Mouse (Mus musculus) thymus, adult 2 months (tissue): ENCODE results near the gene Gkn2. TPM values are rescaled to one million over a fixed set of nuclear protein-coding genes. Genes with fewer than 3 reads are reported as not detected.

ENCODE experiments used
- DNase-seq: peaks from one replicate; pipeline ENCODE4 v3.0.0; 2021
- H3K27ac ChIP-seq: fragments of 200-500 bp; 2 replicates; pipeline ENCODE4 v1.5.1; 2012; ENCODE audit warnings: low read length, control low read depth; ENCODE audit not compliant: control insufficient read depth, insufficient read depth
- H3K27me3 ChIP-seq: fragments of 200-500 bp; 2 replicates; pipeline ENCODE4 v1.6.1; 2012; ENCODE audit warnings: mild to moderate bottlenecking, low read length, moderate library complexity, mixed read lengths; ENCODE audit not compliant: control insufficient read depth, insufficient read depth
- H3K36me3 ChIP-seq: fragments of 200-500 bp; 2 replicates; pipeline ENCODE4 v1.6.1; 2012; ENCODE audit warnings: mild to moderate bottlenecking, low read length, moderate library complexity; ENCODE audit not compliant: control insufficient read depth, insufficient read depth
- H3K4me1 ChIP-seq: fragments of 200-500 bp; replicated peaks from 2 replicates; pipeline ENCODE4 v1.6.1; 2012; ENCODE audit warnings: low read length; ENCODE audit not compliant: control insufficient read depth, insufficient read depth
- H3K4me3 ChIP-seq: fragments of 200-500 bp; 2 replicates; pipeline ENCODE4 v1.5.1; 2012; ENCODE audit warnings: mild to moderate bottlenecking, low read length, control low read depth, moderate library complexity; ENCODE audit not compliant: control insufficient read depth, insufficient read depth
- CTCF ChIP-seq: fragments of 200-500 bp; IDR thresholded peaks from 2 replicates; pipeline ENCODE4 v1.5.1; 2012; ENCODE audit warnings: mild to moderate bottlenecking, control low read depth, low read length, moderate library complexity, borderline replicate concordance; ENCODE audit not compliant: control insufficient read depth, poor library complexity, insufficient read depth; ENCODE audit errors: extremely low read depth
- POLR2A ChIP-seq: fragments of 200-500 bp; IDR thresholded peaks from 2 replicates; pipeline ENCODE4 v1.6.1; 2012; ENCODE audit warnings: mild to moderate bottlenecking, low read length, control low read depth, moderate library complexity; ENCODE audit not compliant: control insufficient read depth, poor library complexity, insufficient read depth; ENCODE audit errors: extremely low read depth
- WGBS: fragments of 180-500 bp; shearing (Covaris S2); methylation state at CpG from one replicate; pipeline ENCODE4 v1.1.7; 2018; 5-methylcytosine and 5-hydroxymethylcytosine counted together
- polyA plus RNA-seq: library from polyadenylated mRNA; depleted of rRNA; stranded (reverse); fragments of >200 nt; gene quantifications from 2 replicates; pipeline ENCODE4 v1.2.3, GENCODE M21; 2012; rRNA removed

Gene Gkn2
- 0.40 TPM in 1 of 2 replicates, not detected in the other for polyA plus RNA-seq

DNA sequence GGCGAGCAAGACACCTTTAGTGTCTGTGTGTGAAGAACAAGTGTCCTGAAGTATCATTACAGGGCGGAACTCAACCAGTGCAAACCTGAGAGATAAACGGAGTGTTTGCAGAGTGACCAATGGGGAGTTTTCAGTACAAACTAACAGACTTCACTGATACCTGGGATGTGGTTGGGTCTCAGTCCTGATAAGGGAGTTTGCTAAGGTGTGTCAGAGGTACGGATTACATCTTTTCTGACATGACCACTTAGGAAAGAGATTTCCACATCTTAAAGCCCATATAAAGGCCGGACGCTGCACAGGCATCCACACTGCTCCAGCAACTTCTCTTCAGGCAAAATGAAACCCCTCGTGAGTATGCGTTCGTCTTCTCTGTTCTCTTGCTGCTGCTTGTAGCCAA, at the start of gene Gkn2:
Gene Gkn2 (plus strand): TSS at position 301 of the 400 bp plus-strand sequence.
- 94% methylated on average over 9 of the region's 9 CpGs for WGBS
- Histone ChIP-seq H3K27ac (no peak within 1 kb of the TSS), H3K4me3 (no peak within 1 kb of the TSS), H3K4me1 (no peaks in the 10 kb centered on the region), H3K27me3 (no peaks in the 10 kb centered on the region), H3K36me3 (no peaks in the 10 kb centered on the region)
- no peak for TF ChIP-seq POLR2A
- no peak for TF ChIP-seq CTCF
- no peak for DNase-seq

DNA sequence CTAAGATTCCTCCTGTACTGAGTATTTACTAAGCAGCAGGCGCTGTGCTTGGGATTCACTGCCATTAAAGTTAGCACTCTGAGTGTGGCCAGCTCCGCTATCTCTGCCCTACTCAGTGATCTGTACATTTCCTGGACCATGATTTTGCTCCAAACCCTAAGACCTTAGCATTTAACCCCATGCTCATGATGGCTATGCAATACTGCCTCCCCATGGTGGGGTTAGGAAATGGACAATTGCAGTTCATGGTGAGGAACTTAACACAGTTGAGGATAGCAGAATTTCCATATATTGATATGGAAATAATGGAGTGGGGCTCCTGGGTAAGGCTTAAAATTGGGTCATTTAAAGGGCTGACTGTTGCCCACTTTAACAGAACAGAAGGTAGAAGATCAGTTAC, 49.8 kb upstream of the Gkn2 start:
- Histone ChIP-seq H3K36me3 (no peaks in the 10 kb centered on the region), H3K27me3 (no peaks in the 10 kb centered on the region), H3K4me3 (no peak overlapping the region), H3K27ac (no peak overlapping the region), H3K4me1 (peaks cover 7% of the 10 kb centered on the region; the same call in 1 of the 2 replicates)
- peak; percentile 72 for DNase-seq
- no peak for TF ChIP-seq CTCF
- TF ChIP-seq POLR2A, result no peak
- WGBS, result 89% methylated on average over 2 of the region's 2 CpGs

DNA sequence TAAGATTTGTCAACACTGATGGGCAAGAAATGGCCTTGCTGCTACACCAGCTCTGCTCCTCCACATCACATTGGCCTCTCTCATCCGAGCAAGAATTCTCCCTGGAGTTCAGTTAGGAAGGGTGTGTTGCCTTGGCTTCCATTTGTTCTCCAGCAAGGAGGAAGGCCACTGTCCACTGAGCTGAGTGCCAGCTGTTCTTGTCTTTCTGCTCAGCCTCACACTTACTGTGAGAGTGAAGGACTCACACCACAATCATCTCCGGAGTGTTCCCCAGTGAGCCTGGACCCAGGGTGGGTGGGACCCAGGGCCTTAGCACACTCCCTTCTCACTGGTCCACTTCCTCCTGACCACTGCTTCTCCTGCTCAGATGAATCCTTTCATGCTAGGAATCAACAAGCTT, 46.2 kb upstream of the Gkn2 start:
- peaks cover 5% of the 10 kb centered on the region; the same call in 1 of the 2 replicates for H3K4me1 ChIP-seq
- no peak overlapping the region for H3K4me3 ChIP-seq
- 93% methylated on average over 2 of the region's 2 CpGs for WGBS
- no peak overlapping the region for H3K27ac ChIP-seq
- H3K36me3 ChIP-seq, result no peaks in the 10 kb centered on the region
- no peak for TF ChIP-seq CTCF
- TF ChIP-seq POLR2A, result no peak
- no peaks in the 10 kb centered on the region for H3K27me3 ChIP-seq
- no peak for DNase-seq

DNA sequence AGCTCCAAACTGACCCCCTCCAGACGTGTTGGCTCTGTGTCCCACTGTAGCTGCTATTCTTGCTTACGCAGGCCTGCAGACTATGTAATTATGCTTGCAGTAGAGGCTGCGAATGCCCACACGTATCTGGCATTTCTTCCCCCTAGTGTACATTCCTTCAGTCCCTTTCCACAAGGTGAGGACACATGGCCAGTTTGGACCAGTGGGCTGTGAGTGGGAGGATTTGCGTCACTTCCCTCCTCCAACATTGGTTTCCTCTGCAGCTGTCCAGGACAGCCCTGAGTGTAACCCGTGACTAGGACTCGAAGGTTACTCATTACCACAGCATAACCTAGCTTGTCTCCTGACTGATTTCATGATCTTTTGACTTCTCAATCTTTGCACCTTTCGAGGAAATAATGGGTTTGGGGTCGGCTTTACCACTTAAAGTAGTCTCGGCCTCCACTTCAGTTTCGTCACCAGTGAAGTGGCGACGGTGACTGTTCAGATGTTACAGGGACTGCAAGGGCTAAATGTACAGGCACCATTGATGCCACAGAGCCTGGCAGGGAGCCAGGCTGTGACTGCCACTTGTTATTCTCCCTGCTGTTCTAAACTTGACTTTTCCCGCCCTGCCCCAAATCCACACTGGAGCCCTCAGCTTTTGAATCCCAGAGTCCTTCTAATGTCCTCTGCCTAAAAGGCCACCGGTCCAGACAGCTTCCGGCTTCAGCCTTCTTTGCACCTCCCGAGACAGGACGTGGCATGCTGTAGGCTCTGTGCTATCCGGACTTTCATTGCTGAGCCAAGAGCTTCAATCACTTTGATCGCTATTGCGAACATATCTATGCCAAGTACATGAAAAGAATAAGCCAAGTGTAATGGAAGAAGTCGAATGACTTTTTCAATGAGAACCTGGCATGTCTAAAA, 44.6 kb upstream of the Gkn2 start:
- TF ChIP-seq POLR2A, result no peak
- TF ChIP-seq CTCF, result no peak
- Histone ChIP-seq H3K4me1 (no peaks in the 10 kb centered on the region), H3K36me3 (no peaks in the 10 kb centered on the region), H3K4me3 (no peak overlapping the region), H3K27me3 (no peaks in the 10 kb centered on the region; the same call in 1 of the 2 replicates), H3K27ac (no peak overlapping the region)
- 86% methylated on average over 22 of the region's 22 CpGs for WGBS
- DNase-seq, result no peak

DNA sequence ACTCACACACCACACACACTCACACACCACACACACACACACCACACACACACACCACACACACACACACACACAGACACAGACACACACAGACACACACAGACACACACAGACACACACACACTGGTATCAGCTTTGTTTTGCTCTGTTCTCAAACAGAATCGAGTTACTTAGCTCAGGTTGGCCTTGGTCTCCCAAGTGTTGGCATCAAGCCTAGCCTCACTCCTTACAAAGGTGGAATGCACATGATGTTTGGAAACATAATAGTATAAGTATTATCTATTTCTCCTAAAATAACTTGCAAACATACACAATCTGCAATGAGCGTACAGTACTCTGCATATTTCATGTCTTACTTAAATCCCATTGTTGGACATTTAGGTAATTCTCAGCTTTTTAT, 40.8 kb upstream of the Gkn2 start:
- TF ChIP-seq CTCF (no peak), POLR2A (no peak)
- WGBS, result 82% methylated on average over 2 of the region's 2 CpGs
- Histone ChIP-seq H3K27ac (no peak overlapping the region), H3K4me3 (no peak overlapping the region), H3K27me3 (peaks cover 7% of the 10 kb centered on the region; the same call in 1 of the 2 replicates), H3K4me1 (peaks cover 5% of the 10 kb centered on the region), H3K36me3 (no peaks in the 10 kb centered on the region)
- no peak for DNase-seq

DNA sequence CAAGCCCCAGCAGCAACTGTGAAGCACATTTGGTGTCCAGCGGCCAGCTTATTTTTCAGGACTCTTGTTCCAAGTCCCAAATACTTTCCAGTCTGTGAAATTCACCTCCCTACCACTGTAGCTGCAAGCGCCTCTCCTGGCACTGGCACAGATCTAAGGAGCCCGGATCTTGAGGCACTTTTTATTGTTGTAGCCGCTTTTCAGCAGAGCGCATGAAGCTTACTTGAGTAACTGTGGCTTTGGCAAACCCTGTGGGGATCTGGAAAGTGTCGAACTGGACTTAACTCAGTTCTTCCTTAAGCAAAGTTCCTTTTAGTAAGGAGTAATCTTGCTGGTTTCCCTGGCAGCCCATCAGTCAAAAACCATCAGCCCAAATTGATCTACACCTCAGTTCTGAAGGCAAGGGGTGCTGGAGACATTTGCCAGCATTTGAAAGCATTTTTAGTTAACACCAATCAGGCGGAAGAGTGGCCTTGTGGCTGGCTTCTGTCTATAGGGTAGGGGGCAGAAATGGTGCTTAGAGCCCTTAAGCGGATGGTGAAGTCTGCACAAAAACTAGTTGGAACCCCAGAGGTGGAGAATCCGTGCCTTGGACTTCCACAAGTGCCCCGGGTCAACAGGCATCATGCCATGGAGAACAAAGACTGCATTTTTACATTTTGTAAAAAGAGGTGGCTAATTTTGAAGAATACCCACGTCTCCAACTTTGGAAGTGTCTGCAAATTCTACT, 38.6 kb upstream of the Gkn2 start:
- no peak for DNase-seq
- H3K4me3 ChIP-seq, result no peak overlapping the region
- 54% methylated on average over 11 of the region's 11 CpGs for WGBS
- peaks cover 5% of the 10 kb centered on the region for H3K4me1 ChIP-seq
- peaks cover 7% of the 10 kb centered on the region; the same call in 1 of the 2 replicates for H3K27me3 ChIP-seq
- H3K36me3 ChIP-seq, result no peaks in the 10 kb centered on the region
- H3K27ac ChIP-seq, result no peak overlapping the region
- TF ChIP-seq CTCF (no peak), POLR2A (no peak)
